Mouse (Mus musculus) kidney, adult 10 weeks (tissue): ENCODE data around the gene Olfr3. TPM values are rescaled to one million over a fixed set of nuclear protein-coding genes. Genes with fewer than 3 reads are reported as not detected.

Experiments used
- polyA plus RNA-seq: library from polyadenylated mRNA; stranded (reverse); fragments of 350-450 nt; fragmentation: Illumina TruSeq; extraction: RNeasy Lipid Tissue Mini Kit (QIAGEN cat#74804); gene quantifications from one replicate; pipeline ENCODE4 v1.2.3, GENCODE M21; 2014; ENCODE audit warnings: low read depth, low replicate concordance

Olfr3 gene
- polyA plus RNA-seq, result not detected

DNA sequence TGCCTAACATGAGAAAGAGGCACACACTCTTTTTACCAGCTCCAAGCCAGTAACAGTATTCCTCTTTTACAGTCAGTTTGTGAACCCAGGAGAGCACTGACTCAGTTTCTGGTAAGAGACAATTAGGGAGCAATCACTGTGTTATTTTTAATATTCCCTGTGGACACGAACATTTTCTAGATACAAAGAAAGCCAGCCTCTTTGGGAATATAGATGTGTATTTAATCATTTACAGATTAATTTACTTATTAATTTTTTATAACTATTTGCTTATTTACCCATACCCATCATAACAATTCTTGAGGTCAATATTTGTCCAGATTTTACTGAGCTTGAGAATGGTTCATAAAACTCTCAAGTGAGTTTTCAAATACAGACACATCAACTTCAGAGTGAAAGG is at the start of gene Olfr3:
Gene Olfr3 (minus strand): TSS at position 101 of the 400 bp plus-strand sequence.

DNA sequence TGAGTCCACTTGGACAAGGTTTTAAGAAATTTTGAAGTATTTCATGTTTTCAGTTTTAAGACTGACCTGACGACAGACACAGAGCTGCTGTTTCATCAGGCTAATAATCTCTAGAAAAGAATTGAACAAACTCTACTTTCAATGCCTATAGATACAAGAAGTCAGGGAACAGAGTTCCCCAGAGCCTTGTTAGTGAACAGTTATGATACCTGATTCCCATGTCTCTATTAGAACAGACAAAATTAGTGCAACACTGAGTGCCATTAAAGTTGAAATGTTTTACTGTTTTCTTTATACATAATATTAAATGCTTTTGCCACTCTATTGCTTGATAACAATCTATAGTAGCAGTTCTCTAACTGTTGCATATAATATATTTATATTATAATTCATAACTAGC is 45.7 kb upstream of the Olfr3 start, which contains the start of gene Olfr351:
Gene Olfr351 (minus strand): TSS at position 101 of the 400 bp plus-strand sequence.

DNA sequence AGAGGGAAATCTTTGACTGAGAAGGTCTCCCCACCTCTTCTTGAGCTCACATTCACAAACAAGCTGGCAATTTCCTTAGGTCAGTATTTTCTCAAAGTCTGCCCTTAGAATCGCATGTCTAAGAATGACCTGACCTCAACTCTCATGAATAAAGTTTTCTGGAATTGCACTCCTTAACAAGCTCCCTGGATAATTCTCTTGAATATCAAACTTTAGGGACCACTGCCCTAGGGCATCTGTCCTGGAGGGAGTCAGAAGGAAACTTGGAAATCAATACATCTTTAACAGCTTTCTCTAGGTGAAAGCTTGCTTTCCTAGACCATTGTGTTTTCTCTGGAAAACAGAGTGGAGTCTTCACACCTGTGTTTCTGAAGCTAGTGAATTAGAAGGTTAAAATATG is 29.2 kb upstream of the Olfr3 start, which contains the start of gene Olfr350:
Gene Olfr350 (plus strand): TSS at position 301 of the 400 bp plus-strand sequence.

DNA sequence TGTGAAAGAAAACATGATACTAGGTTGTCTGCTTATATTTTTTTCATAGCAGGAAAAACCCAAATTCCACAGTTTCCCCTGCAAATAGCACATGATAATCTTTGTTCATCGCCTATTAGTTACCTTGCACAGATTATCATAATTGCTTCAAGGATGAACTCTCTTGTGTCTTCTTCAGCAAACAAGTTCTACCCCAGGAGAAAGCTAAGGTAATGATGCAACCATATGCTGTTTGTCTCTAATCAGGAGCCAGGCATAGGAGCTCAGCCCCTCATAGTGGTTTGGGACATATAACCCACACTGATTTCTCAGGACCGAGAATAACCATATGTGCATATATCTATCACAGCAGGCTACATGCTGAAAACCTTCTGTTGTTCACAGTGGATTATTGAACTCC is 26.6 kb downstream of the Olfr3 start, which contains the start of gene Olfr50:
Gene Olfr50 (plus strand): TSS at position 301 of the 400 bp plus-strand sequence.

DNA sequence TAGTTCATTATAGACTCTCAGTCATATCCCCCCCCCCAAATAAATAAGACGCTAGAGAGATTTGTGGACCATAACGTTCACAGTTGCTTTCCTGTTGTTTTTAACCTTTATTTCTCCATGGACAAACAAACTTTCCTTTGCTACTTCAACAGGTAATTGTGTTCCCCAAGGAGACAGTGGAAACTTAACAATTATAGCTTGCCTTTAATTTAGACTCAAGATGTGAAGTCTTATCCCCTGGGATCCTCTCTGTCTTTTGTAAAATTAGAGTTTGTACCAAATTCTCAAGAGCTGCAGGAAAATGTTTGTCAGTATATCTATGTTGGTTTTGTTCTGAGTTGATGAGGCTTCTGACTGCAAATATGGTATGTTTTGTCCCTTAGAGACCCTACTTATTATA is 32.9 kb downstream of the Olfr3 start, which contains the start of gene Olfr348:
Gene Olfr348 (plus strand): TSS at position 301 of the 400 bp plus-strand sequence.

Other genes starting within 250 kb of the Olfr3 start
- gene Olfr345, start 177.0 kb downstream of the Olfr3 start, polyA plus RNA-seq, result not detected
- gene Olfr346, start 131.2 kb downstream of the Olfr3 start, polyA plus RNA-seq, result not detected
- gene Olfr347, start 85.1 kb downstream of the Olfr3 start, polyA plus RNA-seq, result not detected
- gene Olfr348, start 32.8 kb downstream of the Olfr3 start, polyA plus RNA-seq, result not detected
- gene Olfr50, start 26.5 kb downstream of the Olfr3 start, polyA plus RNA-seq, result not detected
- not detected for gene Olfr350, start 29.3 kb upstream of the Olfr3 start, polyA plus RNA-seq
- not detected for gene Olfr351, start 45.6 kb upstream of the Olfr3 start, polyA plus RNA-seq
- not detected for gene Olfr352, start 51.4 kb upstream of the Olfr3 start, polyA plus RNA-seq
- not detected for gene Olfr353, start 75.9 kb upstream of the Olfr3 start, polyA plus RNA-seq
- gene Olfr354, start 88.6 kb upstream of the Olfr3 start, polyA plus RNA-seq, result not detected
- not detected for gene Olfr355, start 111.9 kb upstream of the Olfr3 start, polyA plus RNA-seq
- gene Olfr356, start 120.1 kb upstream of the Olfr3 start, polyA plus RNA-seq, result not detected
- not detected for gene Olfr357, start 176.8 kb upstream of the Olfr3 start, polyA plus RNA-seq
- not detected for gene Olfr358, start 192.3 kb upstream of the Olfr3 start, polyA plus RNA-seq
- not detected for gene Olfr360, start 248.7 kb upstream of the Olfr3 start, polyA plus RNA-seq